Mouse (Mus musculus) stomach, postnatal 0 days (tissue): ENCODE measurements at regions not wholly inside any gene's neighbourhood (a gene's known extent, or its start where the extent isn't known, plus 50 kb on each side); places are given as distances from the start of the nearest gene placed in this dataset.

Experiments
- CTCF ChIP-seq: IDR thresholded peaks from 2 replicates; pipeline ENCODE4 v1.5.1; 2016; ENCODE audit warnings: antibody characterized with exemption, low read depth, mild to moderate bottlenecking, moderate library complexity
- EP300 ChIP-seq: optimal IDR thresholded peaks from 2 replicates; pipeline ENCODE3; 2016; ENCODE audit warnings: antibody characterized with exemption

- TF ChIP-seq CTCF (no peak), EP300 (no peak)
These were observed 78.0 kb upstream of the Zfp536 start for GRCm38 (mm10) chr7:37851471-37851870.
